Mouse (Mus musculus): ENCODE results near the gene Inmt.
"Not testable (repeated sequence)": the region's sequence is repeated elsewhere in the genome, so short reads cannot be mapped to it uniquely, and the experiment has no call there.

Gene Inmt

GRCm38 (mm10) chr6:55174741-55175181 is at the start of gene Inmt:
Gene Inmt, minus strand, starts transcription at chr6:55175043.
- DNase-seq (ENCODE audit: low spot score in 2 of 2): no peak

- no peak for DNase-seq (ENCODE audit: low spot score in 2 of 2)
Observed at GRCm38 (mm10) chr6:55223986-55224385, 49.1 kb upstream of the Inmt start.

DNA sequence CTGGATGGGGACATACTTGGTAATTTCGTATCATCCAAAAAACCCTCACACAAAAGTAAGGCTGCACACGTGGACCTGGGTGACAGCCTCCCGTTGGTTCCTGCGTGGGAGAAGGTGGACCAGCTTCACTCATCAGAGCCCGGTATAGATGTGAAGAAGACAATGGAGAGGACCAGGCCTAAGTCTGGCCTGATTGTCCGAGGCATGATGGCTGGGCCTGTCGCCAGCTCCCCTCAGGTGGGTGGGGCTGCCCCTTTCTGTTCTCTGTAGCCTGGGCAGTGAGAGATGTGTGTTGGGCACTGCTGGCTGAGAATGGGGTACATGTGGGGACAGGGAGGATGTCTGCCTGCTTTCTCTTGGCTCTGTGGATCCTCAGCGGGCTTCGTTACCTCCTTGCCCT is 43.4 kb upstream of the Inmt start:
- DNase-seq (ENCODE audit: low spot score in 2 of 2): no peak

GRCm38 (mm10) chr6:55214541-55214940 is 39.7 kb upstream of the Inmt start:
- no peak for DNase-seq (ENCODE audit: low spot score in 2 of 2)

GRCm38 (mm10) chr6:55210423-55211365 is 35.9 kb upstream of the Inmt start:
- no peak for DNase-seq (ENCODE audit: low spot score in 2 of 2)

DNA sequence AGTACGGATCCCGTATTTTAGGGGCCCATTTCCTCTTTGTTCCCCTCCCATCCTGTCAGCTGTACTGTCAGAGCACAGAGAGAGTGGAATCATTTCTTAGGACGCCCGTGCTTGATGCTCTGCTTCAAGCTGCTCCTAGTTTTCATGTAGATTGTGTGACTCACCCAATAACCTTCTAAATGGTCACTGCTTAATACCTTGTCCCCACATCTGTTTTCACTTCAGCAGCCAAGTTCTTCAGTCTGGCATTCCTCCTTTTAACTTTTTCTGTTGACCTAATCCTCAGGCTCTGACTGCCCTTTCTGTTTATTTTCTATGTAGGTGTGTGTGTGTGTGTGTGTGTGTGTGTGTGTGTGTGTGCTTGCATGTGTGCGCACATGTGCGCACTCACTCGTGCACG is 32.9 kb upstream of the Inmt start:
- no peak for DNase-seq (ENCODE audit: low spot score in 2 of 2)

GRCm38 (mm10) chr6:55203931-55204330 is 29.1 kb upstream of the Inmt start:
- DNase-seq (ENCODE audit: low spot score in 2 of 2): no peak

- DNase-seq (ENCODE audit: low spot score in 2 of 2): peak in 1 of 2 experiments; percentile 3
Observed at GRCm38 (mm10) chr6:55202913-55203910, 28.4 kb upstream of the Inmt start, which contains the start of gene Mindy4. Gene Mindy4, plus strand, starts transcription at chr6:55203383.

- DNase-seq (ENCODE audit: low spot score in 2 of 2): no peak
Observed at GRCm38 (mm10) chr6:55199047-55199446, 24.2 kb upstream of the Inmt start.

- no peak for DNase-seq (ENCODE audit: low spot score in 2 of 2)
Observed at GRCm38 (mm10) chr6:55193171-55193570, 18.3 kb upstream of the Inmt start.

GRCm38 (mm10) chr6:55191537-55191936 is 16.7 kb upstream of the Inmt start:
- DNase-seq (ENCODE audit: low spot score in 2 of 2): no peak

DNA sequence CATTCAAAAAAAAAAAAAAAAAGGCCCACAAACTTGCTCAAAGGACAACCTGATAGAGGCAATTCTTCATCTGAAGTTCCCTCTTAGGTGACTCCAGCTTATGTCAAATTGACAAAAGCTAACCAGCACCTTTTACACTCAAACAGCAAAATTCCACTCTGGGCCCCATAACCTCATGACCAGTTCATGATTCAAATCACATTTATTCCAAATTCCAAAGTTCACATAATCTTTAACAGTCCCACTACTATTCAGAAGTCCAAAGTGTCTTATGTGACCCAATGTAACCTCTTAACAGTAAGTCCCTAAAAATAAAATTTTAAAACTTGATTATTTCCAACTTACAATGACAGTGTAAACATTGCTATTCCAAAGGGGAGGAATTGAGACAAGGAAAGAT is 14.6 kb upstream of the Inmt start:
- DNase-seq (ENCODE audit: low spot score in 2 of 2): no peak

DNA sequence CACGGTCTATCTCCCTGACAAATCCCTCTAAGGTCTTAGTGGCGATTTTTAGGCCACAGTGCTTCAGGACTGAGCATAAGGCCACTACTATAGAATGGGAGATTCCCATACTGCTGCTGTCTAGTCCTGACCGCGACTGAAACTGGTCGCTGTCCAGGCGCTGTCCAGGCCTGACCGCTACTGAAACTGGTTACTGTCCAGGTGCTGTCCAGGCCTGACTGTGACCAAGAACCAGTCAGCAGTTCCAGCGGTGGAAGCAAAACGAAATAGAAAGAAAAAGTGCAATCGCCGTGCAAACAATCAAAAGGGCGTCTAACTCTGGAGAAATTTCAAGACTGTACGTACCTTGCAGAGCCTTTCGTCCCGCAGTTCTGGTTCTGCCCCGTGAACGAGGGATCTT is 13.0 kb upstream of the Inmt start:
- not testable (repeated sequence) for DNase-seq (ENCODE audit: low spot score in 2 of 2)

GRCm38 (mm10) chr6:55182655-55183430 is 8.0 kb upstream of the Inmt start:
- DNase-seq (ENCODE audit: low spot score in 2 of 2): no peak

DNA sequence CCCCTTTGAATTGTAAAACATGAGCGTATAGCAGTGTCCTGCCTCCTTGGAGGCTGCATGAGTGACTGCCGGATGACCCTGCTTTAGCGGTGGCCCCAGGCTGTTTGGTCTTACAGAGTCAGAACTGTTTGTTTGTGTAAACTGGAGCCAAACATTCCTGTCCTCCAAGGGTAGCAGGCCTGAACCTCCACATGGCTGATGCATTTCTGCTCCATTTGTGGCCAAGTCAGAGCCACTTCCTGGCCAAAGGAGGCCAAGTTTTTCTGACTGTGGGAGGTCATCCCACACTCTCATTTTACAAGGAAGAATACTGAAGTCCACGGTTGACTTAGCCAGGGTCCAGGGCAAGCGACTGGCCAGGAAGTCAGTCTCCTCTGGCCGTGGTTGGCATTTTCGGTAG is 4.7 kb upstream of the Inmt start:
- DNase-seq (ENCODE audit: low spot score in 2 of 2): no peak

- peak in 1 of 2 experiments; percentile 6 for DNase-seq (ENCODE audit: low spot score in 2 of 2)
Observed at GRCm38 (mm10) chr6:55177060-55177732, 2.4 kb upstream of the Inmt start.

DNA sequence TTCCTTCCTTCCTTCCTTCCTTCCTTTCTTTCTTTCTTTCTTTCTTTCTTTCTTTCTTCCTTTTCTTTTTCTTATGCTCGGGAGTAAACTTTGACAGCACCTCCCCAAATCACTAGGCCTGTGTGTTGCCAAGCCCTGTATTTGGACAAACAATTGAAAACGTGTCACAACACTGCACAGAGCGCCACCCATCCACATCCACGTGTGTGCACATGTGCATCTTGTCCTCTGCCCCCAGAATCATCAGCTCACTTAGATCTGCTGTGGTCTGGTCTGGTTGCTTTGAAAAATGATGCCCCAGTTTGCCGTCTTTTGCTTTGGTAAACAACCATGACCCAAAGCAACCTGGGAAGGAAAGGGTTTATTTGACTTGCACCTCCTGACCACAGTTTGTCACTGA is 1.0 kb upstream of the Inmt start:
- no peak for DNase-seq (ENCODE audit: low spot score in 2 of 2)

GRCm38 (mm10) chr6:55175456-55175855 is 613 bp upstream of the Inmt start:
- no peak for DNase-seq (ENCODE audit: low spot score in 2 of 2)

DNA sequence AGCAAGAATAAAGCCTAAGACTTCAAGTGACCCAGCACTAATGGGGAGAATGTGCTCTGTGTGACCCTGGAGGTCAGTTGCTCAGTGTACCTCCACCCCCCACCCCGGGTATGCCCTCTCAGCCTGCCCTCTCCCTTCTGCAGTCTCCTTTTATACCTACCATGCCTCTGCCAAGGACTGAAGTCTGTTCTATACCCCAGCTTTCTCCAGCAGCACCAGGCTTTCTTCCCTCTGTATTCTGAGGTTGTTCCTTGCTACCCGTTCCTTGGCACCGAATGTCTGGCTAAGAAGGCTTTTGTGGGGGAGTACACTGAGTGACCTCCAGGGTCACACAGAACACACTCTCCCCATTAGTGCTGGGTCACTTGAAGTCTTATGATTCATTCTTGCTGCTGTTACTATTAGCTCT is 898 bp downstream of the Inmt start:
- DNase-seq (ENCODE audit: low spot score in 2 of 2): no peak

DNA sequence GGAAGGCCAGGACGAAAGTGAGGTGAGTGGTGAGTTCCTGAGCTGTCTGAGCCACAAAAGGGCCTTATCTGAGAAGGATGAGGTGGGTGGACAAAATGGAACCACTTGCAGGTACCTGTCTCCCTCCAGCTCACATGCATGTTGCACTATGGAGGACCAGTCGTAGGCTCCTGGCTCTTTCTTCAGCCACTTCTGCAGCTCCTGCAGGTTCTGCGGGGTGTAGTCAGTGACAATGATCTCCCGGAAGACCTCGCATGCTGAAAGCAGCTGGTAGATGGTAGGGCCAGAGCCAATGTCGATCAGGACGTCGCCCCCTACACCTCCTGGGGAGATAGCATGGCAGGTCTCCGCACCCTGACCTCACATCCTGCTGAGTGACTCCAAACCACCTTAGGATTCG is 1.7 kb downstream of the Inmt start:
- no peak for DNase-seq (ENCODE audit: low spot score in 2 of 2)

- DNase-seq (ENCODE audit: low spot score in 2 of 2): no peak
Observed at GRCm38 (mm10) chr6:55171638-55172037, 3.2 kb downstream of the Inmt start.
